Mouse (Mus musculus): ENCODE results near the gene Serbp1. TPM values are rescaled to one million over a fixed set of nuclear protein-coding genes. Genes with fewer than 3 reads are reported as not detected.
A peak's percentile ranks its signal among the peaks of the same experiment; 100 is the strongest.

Serbp1 gene
- 144 and 218 TPM in 2 replicates for total RNA-seq (2014; rRNA removed)
- polyA plus RNA-seq (2012; rRNA removed), result 48.9 and 62.1 TPM in 2 replicates

GRCm38 (mm10) chr6:67237977-67238376 is at the start of gene Serbp1:
Serbp1 (plus strand) TSS chr6:67238176.
- Histone ChIP-seq H3K27ac (replicated peaks; ENCODE audit: insufficient read depth, low read depth, low read length) (no peak within 1 kb of the TSS), H3K9ac (ENCODE audit: low read depth, low read length) (no peak within 1 kb of the TSS), H3K4me3 (ENCODE audit: insufficient read depth, low read depth, low read length) (no peak within 1 kb of the TSS), H3K36me3 (ENCODE audit: control insufficient read depth, insufficient read depth, low read length) (no peaks in the 10 kb centered on the region), H3K27me3 (ENCODE audit: control insufficient read depth, insufficient read depth, low read length) (no peaks in the 10 kb centered on the region), H3K79me2 (ENCODE audit: control insufficient read depth, insufficient read depth, low read length) (no peaks in the 10 kb centered on the region), H3K4me1 (ENCODE audit: control insufficient read depth, insufficient read depth, low read length) (no peaks in the 10 kb centered on the region)
- no peak for TF ChIP-seq POLR2A (IDR thresholded peaks at IDR 0.05; ENCODE audit: extremely low read depth, insufficient read depth, low read length)
- WGBS, result 54% methylated on average over 12 of the region's 12 CpGs
- no peak for DNase-seq (ENCODE audit: extremely low read depth, low read depth, low spot score)

- Histone ChIP-seq H3K27ac (replicated peaks; ENCODE audit: insufficient read depth, low read depth, low read length) (no peak overlapping the region), H3K79me2 (ENCODE audit: control insufficient read depth, insufficient read depth, low read length) (no peaks in the 10 kb centered on the region), H3K4me3 (ENCODE audit: insufficient read depth, low read depth, low read length) (no peak overlapping the region), H3K36me3 (ENCODE audit: control insufficient read depth, insufficient read depth, low read length) (no peaks in the 10 kb centered on the region), H3K9ac (ENCODE audit: low read depth, low read length) (no peak overlapping the region), H3K27me3 (ENCODE audit: control insufficient read depth, insufficient read depth, low read length) (no peaks in the 10 kb centered on the region), H3K4me1 (ENCODE audit: control insufficient read depth, insufficient read depth, low read length) (no peaks in the 10 kb centered on the region)
- DNase-seq (ENCODE audit: extremely low read depth, low read depth, low spot score), result no peak
- 82% methylated on average over 2 of the region's 2 CpGs for WGBS
- TF ChIP-seq CTCF (IDR thresholded peaks at IDR 0.05; ENCODE audit: low read depth, low read length) (no peak), POLR2A (IDR thresholded peaks at IDR 0.05; ENCODE audit: extremely low read depth, insufficient read depth, low read length) (no peak)
Measured at GRCm38 (mm10) chr6:67193591-67193990, 44.4 kb upstream of the Serbp1 start.

- Histone ChIP-seq H3K9ac (ENCODE audit: low read depth, low read length) (no peak overlapping the region), H3K27ac (replicated peaks; ENCODE audit: insufficient read depth, low read depth, low read length) (no peak overlapping the region)
- WGBS, result 86% methylated on average over 6 of the region's 6 CpGs
Measured at GRCm38 (mm10) chr6:67194606-67195005, 43.4 kb upstream of the Serbp1 start.

GRCm38 (mm10) chr6:67195148-67195611 is 42.8 kb upstream of the Serbp1 start:
- no peaks in the 10 kb centered on the region for H3K27me3 ChIP-seq (ENCODE audit: control insufficient read depth, insufficient read depth, low read length)
- H3K36me3 ChIP-seq (ENCODE audit: control insufficient read depth, insufficient read depth, low read length), result no peaks in the 10 kb centered on the region
- DNase-seq (ENCODE audit: extremely low read depth, low read depth, low spot score), result no peak
- H3K4me1 ChIP-seq (ENCODE audit: control insufficient read depth, insufficient read depth, low read length), result no peaks in the 10 kb centered on the region
- no peak for TF ChIP-seq CTCF (IDR thresholded peaks at IDR 0.05; ENCODE audit: low read depth, low read length)
- TF ChIP-seq POLR2A (IDR thresholded peaks at IDR 0.05; ENCODE audit: extremely low read depth, insufficient read depth, low read length), result no peak
- H3K27ac ChIP-seq (replicated peaks; ENCODE audit: insufficient read depth, low read depth, low read length), result no peak overlapping the region
- H3K9ac ChIP-seq (ENCODE audit: low read depth, low read length), result no peak overlapping the region
- H3K4me3 ChIP-seq (ENCODE audit: insufficient read depth, low read depth, low read length), result no peak overlapping the region
- WGBS, result 31% methylated on average over 7 of the region's 7 CpGs
- H3K79me2 ChIP-seq (ENCODE audit: control insufficient read depth, insufficient read depth, low read length), result no peaks in the 10 kb centered on the region

More at GRCm38 (mm10) chr6:67194606-67195005, 43.4 kb upstream of the Serbp1 start:
- DNase-seq (ENCODE audit: extremely low read depth, low read depth, low spot score), result no peak
- Histone ChIP-seq H3K36me3 (ENCODE audit: control insufficient read depth, insufficient read depth, low read length) (no peaks in the 10 kb centered on the region), H3K79me2 (ENCODE audit: control insufficient read depth, insufficient read depth, low read length) (no peaks in the 10 kb centered on the region), H3K27me3 (ENCODE audit: control insufficient read depth, insufficient read depth, low read length) (no peaks in the 10 kb centered on the region), H3K4me1 (ENCODE audit: control insufficient read depth, insufficient read depth, low read length) (no peaks in the 10 kb centered on the region), H3K4me3 (ENCODE audit: insufficient read depth, low read depth, low read length) (no peak overlapping the region)
- TF ChIP-seq CTCF (IDR thresholded peaks at IDR 0.05; ENCODE audit: low read depth, low read length), result no peak
- no peak for TF ChIP-seq POLR2A (IDR thresholded peaks at IDR 0.05; ENCODE audit: extremely low read depth, insufficient read depth, low read length)

DNA sequence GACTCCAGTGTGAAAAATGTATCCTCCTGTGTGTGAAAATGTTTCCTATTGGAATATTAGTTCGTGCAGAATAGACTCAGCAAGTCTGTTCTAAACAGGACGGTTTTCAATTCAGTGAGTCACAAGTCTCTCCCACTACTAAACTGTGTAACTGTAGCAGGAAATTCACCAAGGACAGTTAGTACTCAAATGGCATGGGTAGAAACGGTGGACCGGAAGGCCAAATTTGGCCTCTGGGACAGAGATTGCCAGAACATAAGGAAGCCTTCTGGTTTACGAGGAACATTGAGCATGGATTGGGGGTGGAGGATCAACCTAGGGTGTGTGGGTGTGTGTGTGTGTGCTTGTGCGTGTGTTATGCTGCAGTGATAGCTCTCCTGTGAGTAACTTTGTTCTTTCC is 41.2 kb upstream of the Serbp1 start:
- no peaks in the 10 kb centered on the region for H3K36me3 ChIP-seq (ENCODE audit: control insufficient read depth, insufficient read depth, low read length)
- H3K9ac ChIP-seq (ENCODE audit: low read depth, low read length), result no peak overlapping the region
- H3K4me3 ChIP-seq (ENCODE audit: insufficient read depth, low read depth, low read length), result no peak overlapping the region
- no peak overlapping the region for H3K27ac ChIP-seq (replicated peaks; ENCODE audit: insufficient read depth, low read depth, low read length)
- H3K27me3 ChIP-seq (ENCODE audit: control insufficient read depth, insufficient read depth, low read length), result no peaks in the 10 kb centered on the region
- no peaks in the 10 kb centered on the region for H3K79me2 ChIP-seq (ENCODE audit: control insufficient read depth, insufficient read depth, low read length)
- TF ChIP-seq CTCF (IDR thresholded peaks at IDR 0.05; ENCODE audit: low read depth, low read length) (no peak), POLR2A (IDR thresholded peaks at IDR 0.05; ENCODE audit: extremely low read depth, insufficient read depth, low read length) (no peak)
- no peaks in the 10 kb centered on the region for H3K4me1 ChIP-seq (ENCODE audit: control insufficient read depth, insufficient read depth, low read length)
- no peak for DNase-seq (ENCODE audit: extremely low read depth, low read depth, low spot score)
- 84% methylated on average over 6 of the region's 6 CpGs for WGBS

DNA sequence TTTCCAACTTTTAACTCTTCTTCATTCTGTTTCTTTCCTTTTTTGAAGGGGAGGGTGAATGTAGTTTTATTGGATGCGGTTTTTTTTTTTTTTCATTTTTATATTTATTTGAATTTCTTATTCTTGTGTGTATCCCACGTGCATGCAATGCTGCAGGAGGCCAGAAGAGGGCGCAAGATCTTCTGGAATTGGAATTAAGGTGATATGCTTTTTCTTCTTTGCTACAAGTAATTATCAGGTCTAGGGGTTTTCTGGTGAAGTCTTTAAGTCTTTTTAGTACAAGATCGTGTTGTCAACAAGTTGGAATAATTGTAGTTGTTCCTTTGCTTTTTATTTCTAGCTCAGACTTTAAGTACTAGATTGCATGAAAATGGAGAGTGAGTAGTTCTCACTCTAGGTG is 39.9 kb upstream of the Serbp1 start:
- TF ChIP-seq POLR2A (IDR thresholded peaks at IDR 0.05; ENCODE audit: extremely low read depth, insufficient read depth, low read length) (no peak), CTCF (IDR thresholded peaks at IDR 0.05; ENCODE audit: low read depth, low read length) (peak; percentile 67)
- Histone ChIP-seq H3K4me3 (ENCODE audit: insufficient read depth, low read depth, low read length) (no peak overlapping the region), H3K27ac (replicated peaks; ENCODE audit: insufficient read depth, low read depth, low read length) (no peak overlapping the region), H3K27me3 (ENCODE audit: control insufficient read depth, insufficient read depth, low read length) (no peaks in the 10 kb centered on the region), H3K36me3 (ENCODE audit: control insufficient read depth, insufficient read depth, low read length) (no peaks in the 10 kb centered on the region), H3K9ac (ENCODE audit: low read depth, low read length) (no peak overlapping the region), H3K79me2 (ENCODE audit: control insufficient read depth, insufficient read depth, low read length) (no peaks in the 10 kb centered on the region), H3K4me1 (ENCODE audit: control insufficient read depth, insufficient read depth, low read length) (no peaks in the 10 kb centered on the region)
- WGBS, result 23% methylated on average over 4 of the region's 4 CpGs
- DNase-seq (ENCODE audit: extremely low read depth, low read depth, low spot score), result peak; percentile 26

Measured in liver, adult 2 months (tissue).